Mouse (Mus musculus): ENCODE measurements at regions not wholly inside any gene's neighbourhood (a gene's known extent, or its start where the extent isn't known, plus 50 kb on each side); places are given as distances from the start of the nearest gene placed in this dataset.

DNA sequence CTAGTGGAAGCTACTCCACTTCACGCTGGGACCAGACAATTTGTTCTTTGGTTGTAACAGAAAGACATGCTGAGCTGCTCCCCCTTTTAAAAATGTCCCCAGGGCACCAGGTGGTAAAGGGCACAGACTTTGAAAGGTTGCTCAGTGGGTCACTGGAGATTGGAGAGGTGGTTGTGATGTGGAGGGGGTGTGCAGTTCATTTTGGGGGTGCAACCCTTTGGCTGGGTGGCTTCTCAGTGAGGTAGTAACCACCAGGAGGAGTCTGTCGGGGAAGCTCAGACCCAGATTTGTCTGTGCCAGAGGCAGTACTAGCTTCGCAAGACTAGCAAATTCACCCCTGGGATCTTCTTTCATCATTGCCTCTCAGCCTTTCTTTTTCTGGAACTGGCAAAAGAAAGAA lies 189.0 kb upstream of the Krr1 start:
- no peak for TF ChIP-seq POLR2A (IDR thresholded peaks at IDR 0.05; ENCODE audit: extremely low read depth, insufficient read depth, low read length)
- TF ChIP-seq CTCF (IDR thresholded peaks at IDR 0.05; ENCODE audit: extremely low read depth, insufficient read depth, low read length), result no peak
- Histone ChIP-seq H3K4me3 (ENCODE audit: insufficient read depth, low read length) (no peak overlapping the region), H3K4me1 (ENCODE audit: control insufficient read depth, insufficient read depth, low read length) (no peaks in the 10 kb centered on the region), H3K27ac (ENCODE audit: insufficient read depth, low read length) (no peak overlapping the region)

DNA sequence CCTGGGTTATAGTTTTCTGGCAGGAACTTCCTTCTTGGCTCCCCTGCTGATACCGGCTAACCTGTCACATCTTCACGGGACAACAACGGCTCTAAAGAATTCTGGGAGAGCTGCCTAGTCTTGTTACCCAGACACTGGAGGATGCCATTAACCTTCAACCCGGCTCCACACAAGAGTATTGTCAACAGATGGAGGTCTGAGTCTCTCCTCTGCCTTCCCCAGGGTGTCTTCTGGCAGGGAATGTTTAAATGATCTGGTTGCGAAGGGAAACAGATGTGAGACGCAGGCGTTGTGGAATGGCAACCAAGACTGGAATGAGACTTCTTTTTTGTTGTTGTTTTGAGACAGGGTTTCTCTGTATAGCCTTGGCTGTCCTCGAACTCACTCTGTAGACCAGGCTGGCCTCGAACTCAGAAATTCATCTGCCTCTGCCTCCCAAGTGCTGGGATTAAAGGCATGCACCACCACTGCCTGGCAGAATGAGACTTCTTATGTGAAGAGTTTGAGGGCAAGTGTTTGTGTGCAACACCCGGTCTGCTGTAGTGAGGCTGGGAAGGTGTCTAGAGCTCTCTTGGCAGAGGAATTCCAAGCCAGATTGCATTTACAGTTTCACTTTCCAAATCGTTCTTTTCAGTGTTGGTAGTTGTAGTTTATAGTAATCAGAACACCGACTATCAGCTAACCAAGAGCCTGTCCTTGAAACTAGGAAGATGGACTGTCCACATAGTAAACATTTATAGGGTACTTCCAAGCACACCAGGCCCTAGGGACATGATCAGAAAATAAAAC lies 188.2 kb upstream of the Krr1 start:
- Histone ChIP-seq H3K4me1 (ENCODE audit: control insufficient read depth, insufficient read depth, low read length) (no peaks in the 10 kb centered on the region), H3K27ac (ENCODE audit: insufficient read depth, low read length) (no peak overlapping the region), H3K4me3 (ENCODE audit: insufficient read depth, low read length) (no peak overlapping the region)
- TF ChIP-seq CTCF (IDR thresholded peaks at IDR 0.05; ENCODE audit: extremely low read depth, insufficient read depth, low read length), result no peak
- TF ChIP-seq POLR2A (IDR thresholded peaks at IDR 0.05; ENCODE audit: extremely low read depth, insufficient read depth, low read length), result no peak

DNA sequence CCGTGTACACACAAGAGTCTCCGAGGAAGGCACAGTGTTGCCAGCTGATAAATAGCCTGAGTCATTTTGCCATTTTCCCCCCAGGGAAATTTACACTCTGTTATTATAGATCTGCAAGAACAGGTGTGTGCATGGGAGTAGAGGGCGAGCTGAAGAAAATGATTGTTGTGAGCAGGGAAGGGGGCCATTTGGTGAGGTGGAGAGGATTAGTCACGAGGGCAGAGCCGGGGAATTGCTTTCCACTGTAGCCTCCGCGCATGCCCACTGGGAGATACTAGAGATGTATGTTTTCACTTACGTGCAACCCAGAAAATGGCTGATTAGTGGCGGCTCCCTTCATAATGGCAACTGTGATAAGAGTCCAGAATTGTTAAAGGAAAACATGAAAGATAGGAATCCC lies 185.3 kb upstream of the Krr1 start:
- H3K4me1 ChIP-seq (ENCODE audit: control insufficient read depth, insufficient read depth, low read length), result no peaks in the 10 kb centered on the region
- no peak overlapping the region for H3K4me3 ChIP-seq (ENCODE audit: insufficient read depth, low read length)
- H3K27ac ChIP-seq (ENCODE audit: insufficient read depth, low read length), result no peak overlapping the region
- TF ChIP-seq CTCF (IDR thresholded peaks at IDR 0.05; ENCODE audit: extremely low read depth, insufficient read depth, low read length) (no peak), POLR2A (IDR thresholded peaks at IDR 0.05; ENCODE audit: extremely low read depth, insufficient read depth, low read length) (no peak)

DNA sequence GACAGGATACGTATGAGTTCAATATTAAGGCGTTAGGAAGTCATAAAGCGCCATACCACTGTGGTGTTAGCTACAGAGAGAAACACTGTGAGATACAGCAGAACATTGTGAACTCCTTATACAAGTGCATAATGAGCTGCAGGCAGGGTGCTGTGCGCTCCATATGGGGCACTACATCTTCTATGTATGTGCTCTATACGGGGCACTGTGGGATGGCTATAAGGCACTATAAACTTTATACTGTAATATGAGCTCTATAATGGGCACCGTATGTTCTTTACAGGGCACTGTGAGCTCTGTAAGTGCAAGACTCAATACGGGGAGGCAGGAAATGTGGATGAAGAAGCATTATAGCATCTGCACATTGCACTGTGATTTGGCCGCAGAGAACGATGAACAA lies 183.2 kb upstream of the Krr1 start:
- Histone ChIP-seq H3K4me3 (ENCODE audit: insufficient read depth, low read length) (no peak overlapping the region), H3K4me1 (ENCODE audit: control insufficient read depth, insufficient read depth, low read length) (no peaks in the 10 kb centered on the region), H3K27ac (ENCODE audit: insufficient read depth, low read length) (no peak overlapping the region)
- TF ChIP-seq CTCF (IDR thresholded peaks at IDR 0.05; ENCODE audit: extremely low read depth, insufficient read depth, low read length) (no peak), POLR2A (IDR thresholded peaks at IDR 0.05; ENCODE audit: extremely low read depth, insufficient read depth, low read length) (no peak)

DNA sequence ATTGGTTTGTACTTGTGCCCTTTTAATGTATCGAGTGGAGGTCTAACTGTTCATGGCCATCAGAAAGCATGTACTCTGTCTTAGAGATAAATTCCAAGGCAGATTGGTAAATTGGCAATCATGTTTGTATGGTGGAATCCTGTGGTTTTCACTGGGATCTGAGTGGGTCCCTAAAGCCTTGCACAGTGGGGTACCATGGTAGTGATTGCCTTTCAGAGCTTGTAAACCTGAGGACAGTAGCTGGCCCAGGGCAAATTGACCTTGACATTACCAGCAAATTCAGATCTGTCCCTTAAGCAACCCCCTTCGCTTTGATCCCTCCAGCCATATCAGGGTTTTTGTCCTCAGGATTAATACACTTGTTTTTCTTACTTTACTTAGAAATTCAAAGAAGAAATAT lies 181.6 kb upstream of the Krr1 start:
- Histone ChIP-seq H3K27ac (ENCODE audit: insufficient read depth, low read length) (no peak overlapping the region), H3K4me3 (ENCODE audit: insufficient read depth, low read length) (no peak overlapping the region), H3K4me1 (ENCODE audit: control insufficient read depth, insufficient read depth, low read length) (no peaks in the 10 kb centered on the region)
- TF ChIP-seq CTCF (IDR thresholded peaks at IDR 0.05; ENCODE audit: extremely low read depth, insufficient read depth, low read length), result no peak

DNA sequence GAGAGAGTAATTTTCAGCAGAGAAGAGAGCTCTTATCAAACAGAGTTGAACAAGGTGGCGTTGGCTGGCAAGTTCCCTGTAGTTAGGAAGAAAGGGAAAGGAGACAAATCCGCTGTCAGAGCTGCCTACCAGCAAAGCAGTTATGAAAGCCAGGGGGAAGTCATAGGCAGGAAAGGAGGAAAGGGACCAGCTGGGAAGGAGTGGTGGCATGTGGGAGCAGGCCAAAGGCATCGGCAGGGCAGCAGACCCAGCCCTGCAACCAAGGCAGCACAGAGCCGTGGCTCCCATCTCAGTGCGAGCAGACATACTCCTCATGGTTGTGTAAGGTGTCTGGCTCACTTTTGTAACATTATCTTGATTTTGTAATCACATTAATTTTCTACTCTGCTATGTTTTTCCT lies 177.4 kb upstream of the Krr1 start:
- no peak overlapping the region for H3K27ac ChIP-seq (ENCODE audit: insufficient read depth, low read length)
- no peak overlapping the region for H3K4me3 ChIP-seq (ENCODE audit: insufficient read depth, low read length)
- no peak for TF ChIP-seq POLR2A (IDR thresholded peaks at IDR 0.05; ENCODE audit: extremely low read depth, insufficient read depth, low read length)
- TF ChIP-seq CTCF (IDR thresholded peaks at IDR 0.05; ENCODE audit: extremely low read depth, insufficient read depth, low read length), result no peak
- no peaks in the 10 kb centered on the region for H3K4me1 ChIP-seq (ENCODE audit: control insufficient read depth, insufficient read depth, low read length)

DNA sequence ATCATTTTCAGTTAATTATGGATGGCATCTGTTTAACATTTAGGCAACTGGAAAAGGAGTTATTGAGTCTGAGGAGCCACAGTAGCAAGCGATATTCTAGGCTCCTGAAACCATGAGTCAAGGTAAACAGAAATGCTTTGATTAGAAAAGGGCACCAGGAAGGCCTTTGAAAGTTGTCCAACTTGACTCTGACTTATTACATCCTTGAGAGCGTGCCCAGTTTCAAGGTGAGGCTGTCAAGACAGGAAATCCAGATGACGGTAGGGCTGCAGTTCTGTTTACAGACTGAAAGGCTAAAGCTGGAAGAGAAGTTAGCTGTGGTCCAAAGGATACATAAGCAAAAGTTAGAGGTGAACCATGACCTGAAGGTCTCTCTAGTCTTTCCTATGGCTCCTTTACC lies 176.7 kb upstream of the Krr1 start:
- no peaks in the 10 kb centered on the region for H3K4me1 ChIP-seq (ENCODE audit: control insufficient read depth, insufficient read depth, low read length)
- H3K4me3 ChIP-seq (ENCODE audit: insufficient read depth, low read length), result no peak overlapping the region
- H3K27ac ChIP-seq (ENCODE audit: insufficient read depth, low read length), result no peak overlapping the region
- TF ChIP-seq POLR2A (IDR thresholded peaks at IDR 0.05; ENCODE audit: extremely low read depth, insufficient read depth, low read length), result no peak
- TF ChIP-seq CTCF (IDR thresholded peaks at IDR 0.05; ENCODE audit: extremely low read depth, insufficient read depth, low read length), result no peak

DNA sequence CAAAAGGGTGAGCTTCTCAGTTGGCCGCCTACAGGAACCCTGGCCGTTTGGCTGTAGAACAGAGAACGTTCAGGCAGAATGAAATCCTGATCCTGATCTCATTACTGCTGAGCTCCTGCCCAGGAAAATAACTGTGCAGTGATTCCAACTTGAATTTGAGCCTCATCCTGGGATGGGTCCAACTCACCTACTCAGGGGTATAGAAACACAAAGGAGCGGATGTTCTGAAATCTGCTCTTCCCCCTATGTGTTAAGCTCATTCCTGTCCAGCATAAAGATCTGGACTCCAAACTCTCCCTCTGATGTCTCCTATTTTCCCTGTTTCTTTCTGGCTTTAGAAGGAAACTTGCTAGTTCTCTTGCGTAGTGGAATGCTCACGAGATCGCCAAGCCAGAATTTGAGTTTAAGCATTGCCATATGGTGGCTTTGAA lies 173.6 kb upstream of the Krr1 start:
- H3K27ac ChIP-seq (ENCODE audit: insufficient read depth, low read length), result no peak overlapping the region
- no peaks in the 10 kb centered on the region for H3K4me1 ChIP-seq (ENCODE audit: control insufficient read depth, insufficient read depth, low read length)
- H3K4me3 ChIP-seq (ENCODE audit: insufficient read depth, low read length), result no peak overlapping the region
- TF ChIP-seq CTCF (IDR thresholded peaks at IDR 0.05; ENCODE audit: extremely low read depth, insufficient read depth, low read length) (no peak), POLR2A (IDR thresholded peaks at IDR 0.05; ENCODE audit: extremely low read depth, insufficient read depth, low read length) (no peak)

DNA sequence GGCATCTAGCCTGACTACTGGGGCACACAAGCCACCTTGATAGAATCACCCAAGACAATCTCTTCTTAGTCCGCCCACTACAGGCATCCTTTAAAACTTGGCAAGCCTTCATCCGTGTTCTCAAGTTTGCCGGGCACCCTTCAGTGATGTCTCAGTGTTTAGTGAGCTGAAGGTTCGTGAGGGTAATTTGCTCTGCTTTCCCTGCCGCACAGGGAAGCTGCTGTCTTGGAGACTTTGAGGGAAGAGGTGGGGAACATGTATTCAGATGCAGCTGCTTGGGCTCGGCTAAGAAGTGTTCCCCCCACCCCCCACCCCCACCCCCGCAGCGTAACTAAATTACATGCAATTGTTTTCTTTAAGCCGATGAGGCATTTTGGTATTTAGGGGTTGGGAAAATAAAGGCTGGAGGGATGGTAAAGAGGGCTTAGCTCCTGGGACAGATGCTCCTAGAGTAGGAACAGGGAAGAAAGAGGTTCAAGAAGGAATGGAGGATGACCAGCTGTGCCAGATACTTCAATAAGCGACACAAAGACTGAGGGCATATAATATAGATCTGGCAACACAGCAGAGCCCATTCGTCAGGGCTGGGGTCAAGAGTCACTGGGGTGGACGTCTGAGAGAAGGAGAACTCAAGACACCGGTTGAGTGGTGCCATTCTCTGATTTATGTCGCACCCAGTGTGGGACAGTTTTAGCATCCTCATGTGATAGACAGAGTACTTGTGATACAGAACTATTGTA lies 172.4 kb upstream of the Krr1 start:
- Histone ChIP-seq H3K27ac (ENCODE audit: insufficient read depth, low read length) (no peak overlapping the region), H3K4me3 (ENCODE audit: insufficient read depth, low read length) (no peak overlapping the region), H3K4me1 (ENCODE audit: control insufficient read depth, insufficient read depth, low read length) (no peaks in the 10 kb centered on the region)
- TF ChIP-seq POLR2A (IDR thresholded peaks at IDR 0.05; ENCODE audit: extremely low read depth, insufficient read depth, low read length) (no peak), CTCF (IDR thresholded peaks at IDR 0.05; ENCODE audit: extremely low read depth, insufficient read depth, low read length) (no peak)

DNA sequence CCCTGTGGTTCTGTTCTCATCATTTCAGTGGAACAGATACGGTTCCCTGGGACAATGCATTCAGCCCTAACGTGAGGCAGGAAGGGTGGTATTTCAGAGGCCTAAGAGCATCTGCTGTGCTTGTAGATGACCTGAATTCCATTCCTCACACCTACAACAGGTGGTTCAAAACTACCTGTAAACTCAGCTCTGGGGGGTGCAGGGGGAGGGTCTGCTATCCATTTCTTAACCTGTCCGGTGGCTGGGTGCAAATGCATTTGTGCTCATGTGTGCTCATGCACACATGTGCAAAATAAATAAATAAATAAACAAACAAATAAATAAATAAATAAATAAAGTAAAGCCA lies 171.9 kb upstream of the Krr1 start:
- Histone ChIP-seq H3K27ac (ENCODE audit: insufficient read depth, low read length) (no peak overlapping the region), H3K4me3 (ENCODE audit: insufficient read depth, low read length) (no peak overlapping the region), H3K4me1 (ENCODE audit: control insufficient read depth, insufficient read depth, low read length) (no peaks in the 10 kb centered on the region)
- no peak for TF ChIP-seq POLR2A (IDR thresholded peaks at IDR 0.05; ENCODE audit: extremely low read depth, insufficient read depth, low read length)
- TF ChIP-seq CTCF (IDR thresholded peaks at IDR 0.05; ENCODE audit: extremely low read depth, insufficient read depth, low read length), result no peak
